Mouse (Mus musculus) heart, embryonic 14.5 days (tissue): Measurements from ENCODE around the gene Gm10282. TPM values are rescaled to one million over a fixed set of nuclear protein-coding genes. Genes with fewer than 3 reads are reported as not detected.

Experiments
- ATAC-seq: fragments of 200-750 bp; cut with Nextera tagmentation; 2 replicates; pipeline ENCODE4 v1.8.0; 2017; ENCODE audit warnings: low read depth, moderate TSS enrichment; ENCODE audit not compliant: insufficient number of reproducible peaks, insufficient read depth, low FRiP score
- H3K27ac ChIP-seq, 2 experiments: fragments of 200-500 bp in 1 of 2; fragments of 300-500 bp in 1 of 2; sonication (generic) in 1 of 2; replicated peaks in 1 of 2; 2 replicates each; pipeline ENCODE4 v1.5.1; 2012 to 2014; ENCODE audit warnings: low read depth in 2 of 2, low read length in 2 of 2, control low read depth in 1 of 2, mild to moderate bottlenecking in 1 of 2, mixed read lengths in 1 of 2; ENCODE audit not compliant: control insufficient read depth in 1 of 2, insufficient read depth in 1 of 2
- H3K27me3 ChIP-seq: fragments of 300-500 bp; sonication (generic); 2 replicates; pipeline ENCODE4 v1.6.1; 2014; ENCODE audit warnings: mild to moderate bottlenecking, low read length, control low read depth; ENCODE audit not compliant: control insufficient read depth, insufficient read depth
- H3K36me3 ChIP-seq: fragments of 300-500 bp; sonication (generic); 2 replicates; pipeline ENCODE4 v1.6.1; 2014; ENCODE audit warnings: mild to moderate bottlenecking, control low read depth, low read length, mixed read lengths; ENCODE audit not compliant: control insufficient read depth, insufficient read depth
- H3K4me1 ChIP-seq, 2 experiments: fragments of 200-500 bp in 1 of 2; fragments of 300-500 bp in 1 of 2; sonication (generic) in 1 of 2; 2 replicates each; pipeline ENCODE4 v1.6.1; 2012 to 2014; ENCODE audit warnings: low read length in 2 of 2, control low read depth in 1 of 2, mixed read lengths in 1 of 2; ENCODE audit not compliant: control insufficient read depth in 2 of 2, insufficient read depth in 2 of 2
- H3K4me2 ChIP-seq: fragments of 300-500 bp; sonication (generic); 2 replicates; pipeline ENCODE4 v1.6.1; 2014; ENCODE audit warnings: mild to moderate bottlenecking, low read length
- H3K4me3 ChIP-seq, 2 experiments: fragments of 200-500 bp in 1 of 2; fragments of 300-500 bp in 1 of 2; sonication (generic) in 1 of 2; 2 replicates each; pipeline ENCODE4 v1.5.1; 2012 to 2014; ENCODE audit warnings: low read length in 2 of 2, mild to moderate bottlenecking in 2 of 2, control low read depth in 1 of 2, low read depth in 1 of 2, moderate library complexity in 1 of 2; ENCODE audit not compliant: control insufficient read depth in 1 of 2, insufficient read depth in 1 of 2
- H3K9ac ChIP-seq: fragments of 300-500 bp; sonication (generic); 2 replicates; pipeline ENCODE4 v1.6.1; 2014; ENCODE audit warnings: mild to moderate bottlenecking, low read length
- H3K9me3 ChIP-seq: fragments of 300-500 bp; sonication (generic); 2 replicates; pipeline ENCODE4 v1.6.1; 2016; ENCODE audit warnings: low read length, control low read depth; ENCODE audit not compliant: control insufficient read depth
- WGBS: fragments of 180-500 bp; shearing (Covaris S2); extraction: QIAGEN DNeasy Blood & Tissue Kit; methylation state at CpG from one replicate; pipeline ENCODE4 v1.1.7; 2014; 5-methylcytosine and 5-hydroxymethylcytosine counted together
- polyA plus RNA-seq: library from polyadenylated mRNA; unstranded; fragments of >200 nt; fragmentation: Nextera tagmentation; extraction: Ambion mirVana; gene quantifications from 2 replicates; pipeline ENCODE4 v1.2.1, GENCODE M21; 2014

Gm10282 gene
- polyA plus RNA-seq, 1 experiment from 2014 or later, result 18.1 TPM

DNA sequence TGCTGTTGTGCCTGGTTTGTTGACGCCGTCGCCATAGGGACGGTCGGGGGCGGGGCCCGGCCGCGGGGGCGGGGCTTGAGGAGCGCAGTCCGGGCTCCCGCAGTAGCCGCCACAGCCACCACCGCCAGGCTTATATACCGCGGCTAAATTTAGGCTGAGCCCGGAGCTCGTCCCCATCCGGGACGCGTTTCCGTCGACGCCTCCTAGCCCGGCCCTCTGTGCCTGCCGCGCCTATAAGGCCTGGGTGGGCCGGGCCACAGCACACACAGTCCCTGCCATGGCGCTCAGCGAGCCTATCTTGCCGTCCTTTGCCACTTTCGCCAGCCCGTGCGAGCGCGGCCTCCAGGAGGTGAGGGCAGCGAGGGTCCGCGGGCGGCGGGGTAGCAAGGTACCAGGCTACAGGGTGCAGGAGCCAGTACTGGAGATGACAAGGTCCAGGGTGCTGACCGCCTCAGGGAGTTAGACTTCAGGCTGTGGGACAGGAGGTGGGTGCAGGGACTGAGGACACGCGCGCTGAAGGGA, 13.8 kb upstream of the Gm10282 start, which contains the start of gene Klf2:
Klf2 (plus strand) TSS at position 233 of the 522 bp plus-strand sequence.
- ATAC-seq, result peak; percentile 97
- H3K36me3 ChIP-seq, result peaks cover 19% of the 10 kb centered on the region
- peak within 1 kb of the TSS; percentile 71 to 86 for H3K27ac ChIP-seq
- H3K4me1 ChIP-seq, result peaks cover 18 to 27% of the 10 kb centered on the region in 2 experiments
- H3K4me3 ChIP-seq, result peak within 1 kb of the TSS; percentile 77 to 89
- H3K27me3 ChIP-seq, result no peaks in the 10 kb centered on the region
- under 1% methylated on average over 46 of the region's 46 CpGs for WGBS
- H3K4me2 ChIP-seq, result peak within 1 kb of the TSS; percentile 90
- no peaks in the 10 kb centered on the region for H3K9me3 ChIP-seq
- peak within 1 kb of the TSS; percentile 86 for H3K9ac ChIP-seq

DNA sequence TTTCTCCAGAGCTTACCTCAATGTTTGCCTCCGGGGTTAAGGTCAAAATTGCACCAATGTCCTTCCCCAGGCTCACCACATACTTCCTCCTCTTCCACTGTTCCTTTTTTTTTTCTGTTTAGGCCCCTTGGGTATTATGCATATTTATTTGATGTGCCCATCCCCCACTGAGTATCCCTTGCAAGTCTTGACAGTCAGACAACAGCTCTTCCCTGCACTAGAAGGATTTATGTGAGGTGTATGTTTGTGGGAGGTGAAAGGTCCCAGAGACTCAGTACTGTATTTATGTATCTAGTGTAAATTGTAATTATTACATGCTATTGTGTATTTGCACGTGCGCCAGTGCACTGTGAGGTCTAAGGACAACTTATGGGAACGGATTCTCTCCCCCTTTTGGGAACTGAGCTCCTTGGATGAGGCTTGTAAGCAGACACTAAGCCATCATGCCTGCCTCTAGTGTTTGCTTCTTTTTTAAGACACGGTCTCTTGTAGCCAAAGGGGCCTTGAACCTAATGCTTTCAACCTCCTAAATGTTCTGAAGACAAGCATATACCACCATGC, 12.8 kb upstream of the Gm10282 start:
- peaks cover 19% of the 10 kb centered on the region for H3K36me3 ChIP-seq
- peak overlapping the region in 1 of 2 experiments; percentile 8; a peak in 1 of 4 replicates for H3K27ac ChIP-seq
- 45% methylated on average over 5 of the region's 5 CpGs for WGBS
- H3K9me3 ChIP-seq, result no peaks in the 10 kb centered on the region
- no peak overlapping the region for H3K4me2 ChIP-seq
- H3K4me3 ChIP-seq, result no peak overlapping the region
- no peak overlapping the region for H3K9ac ChIP-seq
- no peak for ATAC-seq
- H3K27me3 ChIP-seq, result no peaks in the 10 kb centered on the region
- H3K4me1 ChIP-seq, result peaks cover 14 to 21% of the 10 kb centered on the region in 2 experiments

DNA sequence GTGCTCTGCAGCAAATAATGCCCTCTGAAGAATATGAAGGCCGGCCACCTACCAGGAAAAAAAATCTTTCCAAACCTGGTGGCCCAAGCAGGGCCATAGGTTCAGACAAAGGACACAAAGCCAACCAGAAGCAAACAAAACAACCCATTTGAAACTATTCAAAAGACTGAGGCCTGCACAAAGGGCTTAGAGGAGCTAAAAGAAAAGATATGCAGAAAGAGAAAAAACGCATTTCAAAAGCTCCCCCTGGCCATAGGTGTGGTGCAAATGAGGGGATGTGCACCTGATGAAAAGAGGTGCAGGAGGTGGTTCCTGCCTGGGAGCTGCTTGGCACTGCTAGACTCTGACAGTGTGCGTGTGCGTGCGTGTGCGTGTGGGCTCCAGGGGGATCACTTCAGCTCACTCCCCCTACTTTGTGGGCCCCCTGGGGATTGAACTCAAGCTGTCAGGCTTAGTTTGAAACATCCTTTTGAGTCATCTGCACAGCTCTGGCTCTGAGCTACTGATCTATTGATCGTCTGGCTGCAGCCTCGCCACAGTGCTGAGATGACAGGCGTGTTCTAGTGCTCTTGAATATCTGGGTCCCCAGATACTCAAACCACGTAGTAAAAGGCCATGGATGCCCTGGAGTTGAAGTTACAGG, 11.1 kb upstream of the Gm10282 start:
- no peak for ATAC-seq
- peaks cover 11 to 14% of the 10 kb centered on the region in 2 experiments for H3K4me1 ChIP-seq
- H3K4me2 ChIP-seq, result no peak overlapping the region
- H3K27me3 ChIP-seq, result no peaks in the 10 kb centered on the region
- no peak overlapping the region for H3K27ac ChIP-seq
- no peaks in the 10 kb centered on the region for H3K9me3 ChIP-seq
- peaks cover 6% of the 10 kb centered on the region for H3K36me3 ChIP-seq
- 65% methylated on average over 10 of the region's 10 CpGs for WGBS
- no peak overlapping the region for H3K4me3 ChIP-seq
- no peak overlapping the region for H3K9ac ChIP-seq

DNA sequence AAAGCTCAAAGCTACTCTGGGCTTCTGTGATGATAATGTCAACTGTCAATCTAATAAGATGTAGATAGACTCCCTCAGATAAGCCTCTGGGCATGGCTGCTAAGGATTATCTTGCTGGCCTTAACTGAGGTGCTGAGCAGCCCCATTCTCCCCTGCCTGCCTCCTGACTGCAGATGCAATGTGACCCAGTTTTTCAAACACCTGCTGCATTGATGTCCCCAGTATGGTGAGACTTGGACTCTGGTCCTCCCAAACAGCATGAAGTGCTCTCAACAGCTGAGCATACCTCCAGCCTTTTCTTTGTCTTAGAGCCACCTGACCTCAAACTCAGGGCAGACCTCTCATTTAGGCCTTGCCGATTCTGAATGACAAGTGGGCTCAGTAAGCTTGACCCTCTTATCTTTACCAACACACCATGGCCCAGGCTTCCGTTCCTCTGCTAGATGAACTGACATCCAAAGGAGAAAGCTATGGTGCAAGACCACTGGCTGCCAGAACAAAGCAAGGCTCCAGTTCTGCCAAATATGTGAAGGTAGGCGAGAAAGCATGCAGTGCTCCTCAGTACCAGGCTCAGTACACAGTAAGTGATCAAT, 8.0 kb upstream of the Gm10282 start:
- Histone ChIP-seq H3K4me2 (no peak overlapping the region), H3K9me3 (no peaks in the 10 kb centered on the region), H3K27ac (no peak overlapping the region), H3K4me1 (peaks cover 17 to 20% of the 10 kb centered on the region in 2 experiments), H3K36me3 (no peaks in the 10 kb centered on the region), H3K9ac (no peak overlapping the region), H3K27me3 (no peaks in the 10 kb centered on the region), H3K4me3 (no peak overlapping the region)
- 50% methylated on average over 3 of the region's 3 CpGs for WGBS
- ATAC-seq, result no peak

DNA sequence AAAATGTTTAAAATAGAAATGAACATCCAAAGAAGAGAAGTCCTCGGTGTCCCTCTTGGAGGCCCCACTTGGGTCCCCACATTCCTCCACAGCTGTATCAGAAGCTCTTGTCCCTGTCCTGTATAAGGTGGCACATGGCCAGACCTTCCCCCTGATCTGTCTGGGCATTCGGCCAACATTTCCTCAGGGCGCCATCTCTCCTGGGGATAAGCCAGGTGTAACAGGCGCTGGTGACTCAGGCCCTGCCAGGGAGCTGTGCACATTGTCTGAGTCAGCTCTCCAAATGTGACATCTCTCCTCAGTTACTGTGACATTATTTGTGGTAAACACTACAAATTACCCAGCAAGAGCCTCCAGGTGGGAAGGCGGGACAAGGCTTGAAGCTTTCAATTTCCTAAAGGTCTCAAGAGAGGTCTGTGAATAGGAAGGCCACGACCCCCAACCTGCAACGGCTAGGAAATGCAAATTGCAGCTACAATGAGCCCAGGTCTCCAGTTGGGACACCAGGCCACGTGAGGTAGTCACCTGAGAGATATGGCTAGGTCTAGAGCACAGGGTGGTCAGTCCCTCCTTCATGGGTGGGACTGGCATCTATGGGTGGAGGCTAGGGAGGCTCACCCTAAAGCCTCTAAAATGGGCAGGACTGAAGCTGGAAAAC, 5.9 kb upstream of the Gm10282 start:
- Histone ChIP-seq H3K4me2 (no peak overlapping the region), H3K4me1 (peaks cover 19 to 24% of the 10 kb centered on the region in 2 experiments), H3K9me3 (no peaks in the 10 kb centered on the region), H3K9ac (no peak overlapping the region), H3K27me3 (no peaks in the 10 kb centered on the region), H3K4me3 (no peak overlapping the region), H3K36me3 (no peaks in the 10 kb centered on the region), H3K27ac (peak overlapping the region; percentile 63 to 83)
- peak; percentile 79 for ATAC-seq
- 20% methylated on average over 8 of the region's 8 CpGs for WGBS

DNA sequence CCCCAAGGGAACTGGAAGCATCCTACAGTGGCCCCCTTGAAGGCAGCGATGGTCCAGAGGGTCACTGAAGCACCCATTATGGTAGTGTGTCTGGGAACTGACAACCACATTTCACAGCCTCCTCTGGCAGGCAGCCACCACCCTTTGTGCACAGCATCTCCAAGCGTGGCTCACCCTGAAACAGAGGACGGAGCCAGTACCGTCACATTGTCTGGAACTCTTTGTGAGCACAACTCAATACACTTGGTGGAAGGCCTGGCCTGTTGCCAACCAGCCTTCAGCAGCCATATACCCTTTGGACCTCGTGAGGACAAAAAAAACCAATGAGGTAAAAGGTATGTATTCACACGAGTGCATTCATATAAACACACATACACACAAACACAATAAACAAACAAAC, 3.2 kb upstream of the Gm10282 start:
- peak; percentile 41 for ATAC-seq
- H3K9ac ChIP-seq, result no peak overlapping the region
- H3K27me3 ChIP-seq, result no peaks in the 10 kb centered on the region
- H3K4me3 ChIP-seq, result no peak overlapping the region
- H3K4me2 ChIP-seq, result no peak overlapping the region
- H3K36me3 ChIP-seq, result no peaks in the 10 kb centered on the region
- H3K9me3 ChIP-seq, result no peaks in the 10 kb centered on the region
- WGBS, result 11% methylated on average over 6 of the region's 6 CpGs
- H3K4me1 ChIP-seq, result peaks cover 22 to 26% of the 10 kb centered on the region in 2 experiments
- H3K27ac ChIP-seq, result peak overlapping the region; percentile 82 to 85

DNA sequence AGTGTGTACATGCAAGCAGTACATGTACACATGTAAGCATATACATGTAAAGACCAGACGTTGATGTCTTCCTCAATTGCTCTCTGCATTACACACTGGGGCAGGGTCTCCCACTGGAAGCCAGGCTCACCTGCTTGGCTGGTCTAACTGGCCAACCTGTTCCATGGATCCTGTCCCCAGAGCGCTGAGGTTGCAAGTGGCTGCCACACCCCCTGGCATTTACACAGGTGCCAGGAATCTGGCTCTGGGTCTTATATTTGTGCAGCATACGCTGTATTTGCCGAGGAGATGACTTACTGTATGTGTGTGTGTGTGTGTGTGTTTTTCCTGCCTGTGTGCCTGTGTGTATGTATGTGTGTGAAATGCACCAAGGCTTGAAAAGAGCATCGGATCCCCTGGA, 1.9 kb upstream of the Gm10282 start:
- WGBS, result 88% methylated on average over 5 of the region's 5 CpGs
- no peaks in the 10 kb centered on the region for H3K36me3 ChIP-seq
- no peaks in the 10 kb centered on the region for H3K9me3 ChIP-seq
- no peaks in the 10 kb centered on the region for H3K27me3 ChIP-seq
- no peak overlapping the region for H3K9ac ChIP-seq
- no peak overlapping the region for H3K4me2 ChIP-seq
- no peak for ATAC-seq
- H3K27ac ChIP-seq, result no peak overlapping the region
- H3K4me1 ChIP-seq, result peaks cover 28 to 32% of the 10 kb centered on the region in 2 experiments
- no peak overlapping the region for H3K4me3 ChIP-seq
